Mouse (Mus musculus): Measurements from ENCODE around the gene Fam151b.

GRCm38 (mm10) chr13:92504871-92505270 is 21.1 kb upstream of the Fam151b start:
- TF ChIP-seq MYOG (IDR thresholded peaks at IDR 0.05; ENCODE audit: control insufficient read depth, extremely low read depth, insufficient read length), result no peak
- TF ChIP-seq CTCF (IDR thresholded peaks at IDR 0.05; ENCODE audit: control insufficient read depth, insufficient read depth, insufficient read length), result no peak
- TF ChIP-seq MYOD1 (IDR thresholded peaks at IDR 0.05; ENCODE audit: control insufficient read depth, insufficient read length, low read depth), result no peak

All from C2C12 (cell line).